Mouse (Mus musculus) left cerebral cortex, adult 9 months (tissue): Measurements from ENCODE around the gene Rfxap.

Experiments
- DNase-seq, 2 experiments: peaks; one replicate each; pipeline ENCODE4 v3.0.0; 2022; ENCODE audit warnings: low spot score in 2 of 2

Gene Rfxap

DNA sequence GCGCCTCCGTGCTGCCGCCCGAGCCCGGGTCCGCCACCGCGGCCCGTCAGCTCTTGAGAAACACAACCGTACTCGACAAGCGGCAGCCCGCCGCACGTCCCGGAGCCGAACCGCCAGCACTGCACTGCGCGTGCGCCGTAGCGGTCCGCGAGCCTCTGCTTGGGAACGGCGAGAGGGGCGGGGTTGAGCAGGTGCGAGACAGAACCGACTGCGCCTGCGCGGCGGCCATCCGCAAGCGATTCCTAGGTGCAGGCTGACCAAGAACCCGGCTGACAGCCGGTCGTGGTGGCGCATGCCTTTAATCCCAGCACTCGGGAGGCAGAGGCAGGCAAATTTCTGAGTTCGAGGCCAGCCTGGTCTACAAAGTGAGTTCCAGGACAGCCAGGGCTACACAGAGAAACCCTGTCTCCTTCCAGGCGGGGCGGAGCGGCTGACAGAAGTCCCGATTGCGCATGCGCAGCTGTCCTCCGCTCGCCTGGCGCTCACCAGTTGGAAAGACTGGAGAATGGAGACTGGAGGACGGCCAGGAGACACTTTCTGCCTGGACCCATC is at the start of gene Rfxap:
Rfxap (minus strand) TSS at position 126 of the 552 bp plus-strand sequence.
- DNase-seq, result peak; percentile 82 to 93

DNA sequence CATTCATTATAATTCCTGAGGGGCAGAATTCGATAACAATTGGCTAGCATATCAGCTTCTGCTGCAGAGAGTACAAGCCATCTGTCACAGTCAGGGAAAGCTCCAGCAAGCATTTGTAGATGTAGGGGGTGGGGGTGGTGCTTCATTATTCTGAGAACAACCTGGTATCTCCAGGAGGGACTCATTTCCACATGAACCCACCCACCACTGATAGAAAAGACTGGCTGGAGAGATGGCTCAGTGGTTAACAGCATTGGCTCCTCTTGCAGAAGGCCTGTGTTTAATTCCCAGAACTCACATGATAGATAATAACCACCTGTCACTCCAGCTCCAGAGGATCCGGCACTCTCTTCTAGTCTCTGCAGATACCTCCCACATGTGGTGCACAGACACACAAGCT is 27.8 kb upstream of the Rfxap start:
- DNase-seq, result peak in 1 of 2 experiments; percentile 31

DNA sequence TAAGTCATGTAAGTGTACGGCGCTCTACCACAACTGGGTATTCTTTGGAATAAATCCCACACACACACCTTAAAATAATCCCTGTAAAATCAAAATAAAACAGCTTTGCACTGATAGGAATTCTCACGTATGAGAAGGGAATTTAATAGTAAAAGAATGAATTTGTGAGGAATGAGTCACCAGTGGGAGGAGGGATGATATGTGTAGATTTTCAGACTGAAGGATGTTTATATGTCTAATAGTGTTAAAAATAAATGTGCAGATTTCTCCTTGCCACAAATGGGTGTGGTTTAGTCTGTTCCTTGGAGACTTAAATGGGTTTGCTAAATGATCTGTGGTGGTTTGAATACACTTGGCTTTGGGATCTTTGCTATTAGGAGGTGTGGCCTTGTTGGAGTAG is 24.9 kb upstream of the Rfxap start:
- no peak for DNase-seq

DNA sequence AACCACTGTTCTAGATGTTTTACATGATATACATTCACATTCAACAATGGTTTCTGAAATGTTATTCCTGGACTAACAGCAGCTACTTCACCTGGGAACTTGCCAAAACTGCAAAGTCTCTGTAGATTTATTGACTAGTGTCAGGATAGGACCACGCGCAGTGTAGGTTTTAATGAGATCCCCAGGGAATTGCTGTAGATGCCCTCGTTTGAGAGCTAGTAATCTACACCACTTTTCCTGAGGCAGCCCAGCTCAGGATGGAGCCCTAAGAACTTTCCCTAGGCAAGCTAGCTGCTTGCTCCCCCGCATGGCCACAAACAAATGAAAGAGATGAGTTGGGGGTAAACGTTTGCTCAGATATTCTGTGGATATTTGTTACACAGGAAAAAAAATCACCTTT is 14.9 kb upstream of the Rfxap start:
- no peak for DNase-seq

DNA sequence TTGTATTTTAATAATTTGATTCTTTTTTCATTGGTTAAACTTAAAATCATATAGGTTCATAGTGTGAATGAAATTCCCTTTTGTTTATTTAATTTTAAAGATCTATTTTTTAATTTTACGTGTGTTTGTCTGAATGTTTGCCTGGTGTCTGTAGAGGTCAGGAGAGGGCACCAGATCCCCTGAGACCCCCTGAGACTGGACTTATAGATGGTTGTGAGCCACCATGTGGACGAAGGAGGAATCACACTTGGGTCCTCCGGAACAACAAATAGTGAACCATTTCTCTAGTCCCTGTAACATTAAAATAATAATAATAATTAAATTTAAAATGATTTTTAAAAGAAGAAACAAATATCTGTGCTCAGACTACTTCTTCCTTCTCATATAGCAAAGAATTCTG is 7.7 kb upstream of the Rfxap start:
- DNase-seq, result peak in 1 of 2 experiments; percentile 37

- DNase-seq, result no peak
Observed at GRCm38 (mm10) chr3:54814622-54815021, 7.0 kb upstream of the Rfxap start.

- DNase-seq, result peak in 1 of 2 experiments; percentile 34
Observed at GRCm38 (mm10) chr3:54813418-54813988, 5.9 kb upstream of the Rfxap start.

DNA sequence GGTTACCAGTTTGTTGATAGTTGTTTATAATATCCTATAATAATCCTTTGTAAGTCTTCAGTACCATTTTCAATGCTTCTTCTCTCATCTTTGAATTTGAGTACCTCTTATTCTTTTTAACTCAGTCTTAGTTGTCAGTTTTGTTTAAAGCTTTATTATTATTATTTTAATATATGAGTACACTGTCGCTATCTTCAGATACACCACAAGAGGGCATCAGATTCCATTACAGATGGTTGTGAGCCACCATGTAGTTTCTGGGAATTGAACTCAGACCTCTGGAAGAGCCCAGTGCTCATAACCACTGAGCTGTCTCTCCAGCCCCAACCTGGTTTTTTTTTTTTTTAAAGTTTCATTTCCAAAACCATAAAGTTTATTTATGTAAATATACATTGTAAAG is 4.0 kb upstream of the Rfxap start:
- DNase-seq, result no peak

GRCm38 (mm10) chr3:54809111-54809510 is 1.5 kb upstream of the Rfxap start:
- DNase-seq, result no peak

DNA sequence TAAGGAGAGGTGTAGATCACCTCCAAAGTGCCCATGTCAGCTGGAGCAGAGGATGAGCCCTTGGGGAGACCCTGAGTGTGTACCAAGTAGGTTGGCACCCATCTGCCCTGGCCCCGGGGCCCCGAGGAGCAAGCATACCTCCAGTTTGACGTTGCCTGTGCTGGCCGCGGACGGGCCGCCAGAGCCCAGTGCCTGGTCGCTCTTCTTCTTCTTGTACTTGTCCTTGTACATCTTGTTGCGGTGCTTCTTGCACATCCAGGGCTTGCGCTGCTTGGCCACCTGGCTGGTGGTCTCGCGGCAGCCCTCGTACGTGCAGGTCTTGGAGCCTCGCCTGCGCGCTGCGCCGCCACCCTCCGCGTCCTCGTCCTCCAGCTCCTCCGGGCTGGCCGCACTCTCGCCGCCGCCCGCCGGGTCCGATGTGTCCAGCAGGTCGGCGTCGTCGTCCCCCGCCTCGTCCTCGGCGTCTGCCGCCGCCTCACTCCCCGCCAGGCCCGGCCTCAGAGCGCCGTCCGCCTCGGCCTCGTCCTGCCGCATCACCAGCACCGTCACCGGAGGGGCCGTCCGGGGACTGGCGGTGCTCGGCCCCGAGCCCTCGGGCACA is 430 bp downstream of the Rfxap start:
- DNase-seq, result peak in 1 of 2 experiments; percentile 33

GRCm38 (mm10) chr3:54803713-54804112 is 3.9 kb downstream of the Rfxap start:
- no peak for DNase-seq

DNA sequence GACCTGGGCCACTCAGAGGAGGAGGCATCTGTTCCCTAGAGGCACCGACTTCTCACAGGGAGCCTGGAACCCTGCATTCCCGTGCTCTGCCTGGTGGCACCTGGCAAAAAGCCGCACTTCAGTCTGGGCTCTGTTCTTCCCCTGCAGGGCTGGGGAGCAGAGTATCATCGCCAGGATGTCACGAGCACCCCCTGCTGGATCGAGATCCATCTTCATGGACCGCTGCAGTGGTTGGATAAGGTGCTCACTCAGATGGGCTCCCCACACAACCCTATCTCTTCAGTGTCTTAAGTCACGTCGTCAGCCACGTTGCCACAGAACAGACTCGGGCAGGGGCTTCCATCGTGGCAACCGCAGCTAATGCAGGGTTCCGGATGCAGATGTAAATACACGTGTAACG is 10.4 kb downstream of the Rfxap start:
- DNase-seq, result peak in 1 of 2 experiments; percentile 46

DNA sequence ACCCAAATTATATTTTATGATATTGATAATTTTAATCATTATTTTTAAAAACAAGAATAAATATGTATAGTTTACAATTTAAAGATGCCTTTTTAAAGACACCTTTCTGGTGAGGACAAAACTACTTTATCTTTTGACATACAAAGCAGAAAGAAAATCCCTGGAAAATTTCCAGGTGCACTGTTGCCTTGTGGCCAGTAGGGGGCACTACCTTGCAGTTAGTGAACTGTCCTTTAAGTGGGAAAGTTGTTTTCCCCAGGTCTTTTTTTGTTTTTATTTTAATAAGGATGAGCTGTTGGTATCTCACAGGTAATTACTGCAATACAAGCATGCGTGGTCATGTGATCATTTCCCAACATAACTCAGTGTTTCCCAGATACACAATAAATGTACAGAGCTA is 11.8 kb downstream of the Rfxap start:
- DNase-seq, result peak in 1 of 2 experiments; percentile 25

DNA sequence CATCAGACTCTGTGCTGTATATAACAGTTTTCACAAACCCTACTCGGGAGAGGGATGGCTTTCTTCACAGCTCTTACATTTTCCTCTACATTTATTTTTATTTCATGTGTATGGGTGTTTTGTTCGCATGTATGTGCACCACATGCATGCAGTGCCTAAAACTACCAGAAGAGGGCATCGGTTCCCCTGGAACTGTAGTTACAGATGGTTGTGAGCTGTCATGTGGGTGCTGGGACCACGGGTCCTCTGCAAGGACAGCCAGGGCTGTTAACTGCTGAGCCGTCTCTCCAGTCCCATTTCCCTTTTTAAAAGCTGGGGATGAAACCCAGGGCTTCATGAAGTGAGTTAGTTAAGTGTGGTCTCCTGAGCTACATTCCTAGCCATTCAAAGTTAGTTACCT is 12.2 kb downstream of the Rfxap start:
- no peak for DNase-seq

DNA sequence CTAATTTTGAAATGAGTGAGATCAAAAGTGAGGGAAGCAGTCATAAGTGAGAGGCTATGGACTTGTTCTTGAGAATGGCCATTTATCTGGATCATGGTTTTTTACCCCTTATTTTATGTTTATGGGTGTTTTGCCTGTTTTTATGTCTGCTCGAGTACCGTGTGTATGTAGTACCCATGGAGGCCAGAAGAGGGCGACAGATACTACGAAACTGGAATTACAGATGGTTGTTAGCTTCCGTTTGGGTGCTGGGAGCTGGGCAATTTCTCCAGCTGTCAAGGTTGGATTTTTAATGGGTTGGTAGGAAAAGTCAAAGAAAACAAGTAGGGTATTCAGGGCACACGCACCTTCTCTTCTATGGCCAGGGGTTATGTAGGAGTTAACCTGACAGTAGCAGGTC is 13.8 kb downstream of the Rfxap start:
- no peak for DNase-seq

DNA sequence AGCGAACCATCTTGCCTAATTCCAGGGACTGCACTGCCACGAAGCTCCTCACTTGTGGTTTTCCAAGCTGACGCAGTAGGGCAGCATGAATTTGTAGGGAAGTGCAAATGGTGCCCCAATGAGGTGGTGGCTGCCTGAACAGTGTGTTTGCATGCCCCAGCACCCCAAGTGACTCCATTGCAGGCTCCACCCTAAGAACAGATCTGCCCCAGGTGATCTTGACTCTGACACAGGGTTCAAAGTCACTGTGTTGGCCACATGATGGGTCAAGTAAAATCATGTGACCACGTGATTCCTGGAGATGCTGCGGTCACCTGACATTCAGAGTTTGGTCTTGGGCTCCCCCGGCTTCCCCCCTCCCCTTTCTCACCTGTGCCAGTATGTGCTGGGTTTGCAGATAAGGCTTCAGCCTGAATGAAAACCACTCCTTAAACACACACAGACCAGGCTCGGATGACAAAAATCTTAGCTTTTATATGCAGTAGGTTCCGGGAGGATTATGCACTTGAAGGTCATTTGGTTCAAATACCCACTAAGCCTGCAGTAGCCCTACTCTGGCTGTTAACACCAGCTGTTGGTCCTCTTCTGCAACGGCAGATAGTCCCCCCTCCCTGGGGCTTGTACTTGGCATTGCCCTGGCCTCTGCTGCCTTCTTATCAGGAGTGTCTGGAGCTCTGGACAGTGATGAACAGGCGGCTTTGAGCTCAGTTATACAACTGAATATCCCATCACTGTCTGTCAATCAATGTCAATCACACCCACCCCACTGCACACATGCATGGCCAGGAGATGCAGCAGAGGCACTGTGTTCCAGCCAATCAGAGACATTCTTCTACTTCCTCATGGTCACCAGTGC is 15.5 kb downstream of the Rfxap start:
- no peak for DNase-seq

DNA sequence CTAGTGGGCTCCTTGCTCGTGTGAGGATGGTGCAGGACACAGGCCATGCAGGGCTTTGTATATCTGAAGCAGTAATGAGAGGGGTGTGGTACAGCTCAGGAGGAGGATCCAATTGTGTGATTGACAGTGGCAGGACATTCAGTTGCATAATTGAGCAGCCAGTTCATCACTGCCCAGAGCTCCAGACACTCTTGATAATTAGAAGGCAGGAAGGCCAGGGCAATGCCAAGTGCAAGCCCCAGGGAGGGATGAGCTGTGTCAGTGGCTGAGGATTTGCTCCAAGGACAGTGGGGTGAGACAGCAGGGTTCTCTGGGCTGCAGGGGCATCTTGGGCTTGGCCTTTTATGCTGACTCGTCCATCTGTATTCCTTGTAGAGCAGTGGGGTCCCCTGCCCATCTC is 17.0 kb downstream of the Rfxap start:
- DNase-seq, result no peak

DNA sequence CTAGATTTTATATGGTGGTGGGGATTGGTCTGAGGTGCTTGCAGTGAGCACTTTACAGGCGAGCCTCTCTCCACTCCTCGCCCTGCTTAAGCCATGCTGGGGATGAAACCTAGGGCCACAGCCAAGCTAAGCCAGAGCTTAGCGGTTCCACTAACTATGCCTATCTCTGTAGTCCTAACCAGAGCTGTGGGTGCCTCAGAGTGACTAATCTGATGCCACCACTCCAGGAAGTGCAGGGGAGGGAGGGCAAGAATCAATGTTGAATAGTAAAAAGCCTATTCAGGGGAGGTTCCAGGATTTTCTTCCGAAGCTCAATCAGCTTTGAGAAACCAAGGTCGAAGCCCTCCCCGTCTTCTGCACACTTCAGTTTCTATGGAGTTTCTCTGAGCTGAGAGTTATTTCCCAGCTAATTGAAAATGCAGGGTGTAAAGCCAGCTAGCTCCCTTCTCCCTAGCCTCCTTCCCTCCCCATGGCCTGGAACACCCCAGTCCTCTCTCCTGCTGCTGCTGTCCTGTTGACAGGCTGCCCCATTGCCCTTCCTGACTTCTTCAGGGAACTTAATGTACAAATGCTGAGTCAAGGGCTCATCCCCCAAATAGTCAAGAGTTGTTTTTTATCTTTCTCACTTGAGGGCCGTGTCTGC is 31.5 kb downstream of the Rfxap start:
- DNase-seq, result no peak

DNA sequence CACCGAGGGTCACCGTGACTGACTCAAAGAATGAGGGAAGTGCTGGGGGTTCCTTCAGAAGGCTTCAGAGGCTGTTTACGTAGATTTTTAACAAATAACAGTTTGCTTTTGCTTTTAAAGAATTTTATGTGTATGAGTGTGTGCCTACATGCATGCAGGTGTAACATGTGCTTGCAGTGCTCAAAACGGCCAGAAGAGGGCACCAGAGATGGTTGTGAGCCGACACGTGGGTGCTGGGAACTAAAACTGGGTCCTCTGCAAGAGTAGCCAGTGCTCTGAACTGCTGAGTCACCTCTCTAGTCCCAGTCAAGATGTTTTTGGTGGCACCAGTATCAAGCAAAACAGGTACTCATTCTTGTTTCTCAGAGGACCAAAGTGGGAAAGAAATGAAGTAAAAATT is 34.0 kb downstream of the Rfxap start:
- DNase-seq, result no peak

GRCm38 (mm10) chr3:54769349-54770275 is 38.0 kb downstream of the Rfxap start:
- no peak for DNase-seq

DNA sequence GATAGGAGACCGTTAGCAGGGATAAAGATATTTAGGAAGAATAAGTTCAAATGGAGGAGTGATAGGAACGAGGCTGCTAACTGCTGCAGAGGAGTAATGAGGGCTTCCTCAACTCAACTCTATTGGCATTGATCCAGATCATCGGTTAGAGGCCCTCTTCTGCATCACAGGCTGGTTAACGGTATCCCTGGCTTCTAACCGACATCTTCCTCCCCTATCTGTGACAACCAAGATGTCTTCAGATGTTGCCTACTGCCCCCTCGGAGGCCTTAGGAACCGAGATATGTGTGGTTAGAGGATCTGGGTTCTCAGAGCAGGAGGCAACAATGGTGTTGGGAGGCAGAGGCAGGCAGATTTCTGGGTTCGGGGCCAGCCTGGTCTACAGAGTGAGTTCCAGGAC is 39.0 kb downstream of the Rfxap start:
- DNase-seq, result no peak
